Mouse (Mus musculus) embryonic facial prominence, embryonic 13.5 days (tissue): ENCODE measurements around the gene Prrg1. TPM values are rescaled to one million over a fixed set of nuclear protein-coding genes. Genes with fewer than 3 reads are reported as not detected.
"Not testable (repeated sequence)": the region's sequence is repeated elsewhere in the genome, so short reads cannot be mapped to it uniquely, and the experiment has no call there.

Source experiments
- ATAC-seq: fragments of 200-750 bp; cut with Nextera tagmentation; 2 replicates; pipeline ENCODE4 v1.8.0; 2017; ENCODE audit warnings: low read depth; ENCODE audit not compliant: insufficient number of reproducible peaks, insufficient read depth, low FRiP score, low TSS enrichment
- H3K27ac ChIP-seq: fragments of 300-500 bp; sonication (generic); 2 replicates; pipeline ENCODE4 v1.5.1; 2015; ENCODE audit warnings: moderate library complexity, mild to moderate bottlenecking, inconsistent platforms
- H3K27me3 ChIP-seq: fragments of 300-500 bp; sonication (generic); 2 replicates; pipeline ENCODE4 v1.6.1; 2015; ENCODE audit warnings: mild to moderate bottlenecking, inconsistent platforms
- H3K36me3 ChIP-seq: fragments of 300-500 bp; sonication (generic); 2 replicates; pipeline ENCODE4 v1.6.1; 2015; ENCODE audit warnings: mild to moderate bottlenecking, inconsistent platforms
- H3K4me1 ChIP-seq: fragments of 300-500 bp; sonication (generic); 2 replicates; pipeline ENCODE4 v1.6.1; 2015; ENCODE audit warnings: inconsistent platforms
- H3K4me2 ChIP-seq: fragments of 300-500 bp; sonication (generic); 2 replicates; pipeline ENCODE4 v1.6.1; 2015; ENCODE audit warnings: moderate library complexity, mild to moderate bottlenecking, inconsistent platforms
- H3K4me3 ChIP-seq: fragments of 300-500 bp; sonication (generic); 2 replicates; pipeline ENCODE4 v1.5.1; 2015; ENCODE audit warnings: mild to moderate bottlenecking, inconsistent platforms
- H3K9ac ChIP-seq: fragments of 300-500 bp; sonication (generic); 2 replicates; pipeline ENCODE4 v1.6.1; 2015; ENCODE audit warnings: mild to moderate bottlenecking, inconsistent platforms
- H3K9me3 ChIP-seq: fragments of 300-500 bp; sonication (generic); 2 replicates; pipeline ENCODE4 v1.6.1; 2016; ENCODE audit warnings: inconsistent platforms
- WGBS: fragments of 180-500 bp; shearing (Covaris S2); methylation state at CpG from one replicate; pipeline ENCODE4 v1.1.7; 2015; ENCODE audit warnings: mixed read lengths; 5-methylcytosine and 5-hydroxymethylcytosine counted together
- polyA plus RNA-seq: library from polyadenylated mRNA; unstranded; fragments of >200 nt; fragmentation: Nextera tagmentation; extraction: Ambion mirVana; gene quantifications from 2 replicates; pipeline ENCODE4 v1.2.1, GENCODE M21; 2015

Prrg1 gene
- polyA plus RNA-seq, 1 experiment from 2014 or later = 16.5 TPM

GRCm38 (mm10) chrX:78479710-78480109 lies 104.0 kb downstream of the Prrg1 start:
- H3K4me2 ChIP-seq = no peak overlapping the region
- no peaks in the 10 kb centered on the region for H3K27me3 ChIP-seq
- H3K36me3 ChIP-seq = no peaks in the 10 kb centered on the region
- H3K27ac ChIP-seq = no peak overlapping the region
- H3K4me1 ChIP-seq = no peaks in the 10 kb centered on the region
- no peak for ATAC-seq
- H3K9me3 ChIP-seq = no peaks in the 10 kb centered on the region
- H3K9ac ChIP-seq = no peak overlapping the region
- H3K4me3 ChIP-seq = no peak overlapping the region
- 77% methylated on average over 3 of the region's 3 CpGs for WGBS

- H3K4me3 ChIP-seq = no peak overlapping the region
- no peaks in the 10 kb centered on the region for H3K36me3 ChIP-seq
- no peaks in the 10 kb centered on the region for H3K9me3 ChIP-seq
- H3K27me3 ChIP-seq = no peaks in the 10 kb centered on the region
- no peak for ATAC-seq
- no peak overlapping the region for H3K27ac ChIP-seq
- H3K4me1 ChIP-seq = no peaks in the 10 kb centered on the region
- no peak overlapping the region for H3K9ac ChIP-seq
- 72% methylated on average over 6 of the region's 6 CpGs for WGBS
- no peak overlapping the region for H3K4me2 ChIP-seq
Measured at GRCm38 (mm10) chrX:78434357-78434756, 149.3 kb downstream of the Prrg1 start.

GRCm38 (mm10) chrX:78403346-78403745 lies 180.3 kb downstream of the Prrg1 start:
- H3K4me1 ChIP-seq = not testable (repeated sequence)

More at GRCm38 (mm10) chrX:78403346-78403745, 180.3 kb downstream of the Prrg1 start:
- not testable (repeated sequence) for H3K9me3 ChIP-seq, H3K4me2 ChIP-seq, H3K27ac ChIP-seq, H3K36me3 ChIP-seq, ATAC-seq, H3K9ac ChIP-seq, H3K4me3 ChIP-seq, H3K27me3 ChIP-seq
- 80% methylated on average over 2 of the region's 2 CpGs for WGBS

Other genes starting within 250 kb of the Prrg1 start
- not detected in 2 replicates for gene 4930480E11Rik, start 214.3 kb downstream of the Prrg1 start, polyA plus RNA-seq
- not detected in 2 replicates for gene Fam47c, start 153.9 kb upstream of the Prrg1 start, polyA plus RNA-seq